Mouse (Mus musculus): ENCODE results near the gene Cep70.

GRCm38 (mm10) chr9:99325208-99325929 lies 82.2 kb downstream of the Cep70 start:
- TF ChIP-seq USF1 (IDR thresholded peaks at IDR 0.05; ENCODE audit: low read depth, low read length) (no peak), CTCF (IDR thresholded peaks at IDR 0.05 in 2 of 3, conservative IDR thresholded peaks at IDR 0.05 in 1 of 3; ENCODE audit: control insufficient read depth in 1 of 3, insufficient read depth in 1 of 3, low read depth in 2 of 3, low read length in 3 of 3, poor library complexity in 1 of 3, severe bottlenecking in 1 of 3) (no peak), MEF2A (IDR thresholded peaks at IDR 0.05; ENCODE audit: extremely low read depth, insufficient replicate concordance, low read depth, low read length, poor library complexity, severe bottlenecking) (no peak), POLR2A (IDR thresholded peaks at IDR 0.05; ENCODE audit: control insufficient read depth in 1 of 2, insufficient read depth in 1 of 2, low read depth in 1 of 2, low read length in 2 of 2, poor library complexity in 1 of 2) (no peak), SIN3A (IDR thresholded peaks at IDR 0.05; ENCODE audit: low read length) (no peak), E2F4 (IDR thresholded peaks at IDR 0.05; ENCODE audit: borderline replicate concordance, low read depth, low read length) (no peak), SMC3 (IDR thresholded peaks at IDR 0.05; ENCODE audit: low read depth, low read length) (no peak), MAX (IDR thresholded peaks at IDR 0.05; ENCODE audit: low read length) (no peak), CHD2 (IDR thresholded peaks at IDR 0.05; ENCODE audit: low read length) (no peak)
